Comparison of ENCODE assay signal across 15 mouse cellular contexts in the genomic region with DNA sequence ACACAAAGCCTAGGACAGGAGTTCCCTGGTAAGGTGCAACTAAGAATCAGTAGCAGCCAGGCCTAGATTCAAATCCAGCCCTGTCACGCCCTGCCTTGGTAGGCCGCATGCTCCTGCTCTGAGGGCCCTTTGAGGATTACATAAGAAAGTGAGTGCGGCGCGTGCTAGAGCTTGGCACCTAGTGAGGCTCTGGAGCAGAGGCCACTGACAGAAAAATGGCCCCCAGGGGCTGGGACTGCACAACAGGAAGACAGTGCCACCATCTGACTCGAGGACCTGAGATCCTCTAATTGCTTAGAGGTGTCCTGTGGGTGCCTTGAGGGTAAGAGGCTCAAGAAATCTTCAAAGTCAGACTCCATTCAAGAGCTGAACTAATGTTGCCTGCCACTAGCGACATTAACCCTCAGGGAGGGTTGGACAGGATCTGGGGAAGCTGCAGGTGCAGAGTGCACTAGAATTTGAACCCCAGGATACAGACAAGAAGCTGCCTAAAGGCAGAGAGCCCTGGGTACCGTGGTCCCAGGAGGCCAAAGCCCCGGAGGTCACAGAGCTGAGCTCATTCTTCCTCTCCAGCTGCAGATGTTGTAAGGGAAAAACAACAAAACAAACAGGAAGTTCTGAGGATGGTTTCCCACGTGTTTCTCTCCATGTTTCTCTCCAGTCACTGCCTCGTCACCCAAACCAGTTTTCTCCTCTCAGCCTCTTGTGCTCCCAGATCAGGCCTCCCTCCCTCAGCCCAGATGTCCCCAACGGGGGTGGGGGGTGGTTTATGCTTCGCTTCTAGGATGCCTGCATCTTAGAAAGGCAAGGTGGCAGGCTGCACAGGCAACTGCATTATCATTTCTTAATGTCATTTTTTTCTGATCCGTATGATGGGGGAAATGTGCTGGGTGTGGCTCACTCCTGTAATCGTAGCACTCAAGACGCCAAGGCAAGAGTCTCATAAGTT. TPM values are rescaled to one million over a fixed set of nuclear protein-coding genes. Genes with fewer than 3 reads are reported as not detected.
DNase-seq lines count a peak whose midpoint lies in the region; ATAC-seq and TF ChIP-seq lines count a peak whose summit lies in the region.
"Had no signal": no experiment of that assay in that cellular context is flagged by ENCODE, and none has a peak within 500 bp of the region (broad histone marks: within the 10 kb centered on the region; RNA-seq: fewer than 3 reads in every experiment).

No protein-coding gene starts in this region.

- H3K4me3 ChIP-seq in heart, adult 2 months: no peak overlapping the region
- no peak overlapping the region for H3K4me3 ChIP-seq in liver, embryonic 16.5 days (ENCODE audit: low read depth, low read length)
- H3K4me3 ChIP-seq in liver, embryonic 11.5 days (ENCODE audit: low read depth, low read length): no peak overlapping the region
- H3K4me3 ChIP-seq in brown adipose tissue, adult 24 weeks (ENCODE audit: insufficient read depth, low read depth, low read length): no peak overlapping the region
- no peak overlapping the region for H3K4me3 ChIP-seq in layer of hippocampus, adult 2 months
- H3K4me3 ChIP-seq: embryonic facial prominence, embryonic 10.5 days had no signal

- no peaks in the 10 kb centered on the region for H3K27me3 ChIP-seq in heart, adult 2 months (ENCODE audit: control insufficient read depth, insufficient read depth, low read length)
- H3K27me3 ChIP-seq in liver, embryonic 16.5 days (ENCODE audit: control insufficient read depth, insufficient read depth, low read depth, low read length): no peaks in the 10 kb centered on the region
- peaks cover 4% of the 10 kb centered on the region; the same call in 1 of the 2 replicates for H3K27me3 ChIP-seq in liver, embryonic 11.5 days (replicated peaks; ENCODE audit: control insufficient read depth, insufficient read depth, low read length)

- no peak overlapping the region for H3K9ac ChIP-seq in heart, adult 2 months (ENCODE audit: low read depth, low read length)
- no peak overlapping the region for H3K9ac ChIP-seq in liver, embryonic 16.5 days (ENCODE audit: low read depth, low read length)
- no peak overlapping the region for H3K9ac ChIP-seq in liver, embryonic 11.5 days (ENCODE audit: low read depth, low read length)

- ATAC-seq in liver, embryonic 16.5 days (ENCODE audit: low read depth): no peak
- ATAC-seq in liver, embryonic 11.5 days (replicated peaks; ENCODE audit: low FRiP score): no peak
- ATAC-seq: intestine, postnatal 0 days had no signal

- H3K79me2 ChIP-seq in heart, adult 2 months (replicated peaks; ENCODE audit: control insufficient read depth, insufficient read depth, low read length): no peaks in the 10 kb centered on the region

- peak in 1 of 2 experiments; percentile 63 for DNase-seq in heart, adult 2 months
- no peak for DNase-seq in heart, postnatal 36 days
- DNase-seq in liver, embryonic 11.5 days (ENCODE audit: low spot score): no peak
- DNase-seq in B cell, adult 2 months: peak; percentile 66 to 70
- DNase-seq in layer of hippocampus, adult 2 months (ENCODE audit: low spot score in 2 of 2): no peak
- no peak for DNase-seq in urinary bladder, postnatal 4 days (ENCODE audit: low spot score in 2 of 2)
- DNase-seq: cerebellum, adult 9-11 months; right cerebral cortex, postnatal 4 days had no signal

- 55% methylated on average over 16 of the region's 16 CpGs for WGBS in heart, adult 2 months
- WGBS in liver, embryonic 16.5 days (ENCODE audit: insufficient replicate concordance): 62% methylated on average over 16 of the region's 16 CpGs
- WGBS in liver, embryonic 11.5 days: 73% methylated on average over 16 of the region's 16 CpGs

- intact Hi-C loops in heart, adult 2 months (cut with DNase I): no loop called here
- intact Hi-C loops in heart, postnatal 36 days (cut with DNase I): no loop called here

- no peaks in the 10 kb centered on the region for H3K36me3 ChIP-seq in heart, adult 2 months (ENCODE audit: control insufficient read depth, insufficient read depth, low read length)
- no peaks in the 10 kb centered on the region for H3K36me3 ChIP-seq in liver, embryonic 16.5 days (ENCODE audit: control insufficient read depth, insufficient read depth)
- H3K36me3 ChIP-seq in liver, embryonic 11.5 days (ENCODE audit: control insufficient read depth, insufficient read depth, low read length): no peaks in the 10 kb centered on the region

- peaks cover 7% of the 10 kb centered on the region for H3K4me1 ChIP-seq in heart, adult 2 months (ENCODE audit: control insufficient read depth, insufficient read depth, low read length)
- peaks cover 21% of the 10 kb centered on the region for H3K4me1 ChIP-seq in liver, embryonic 16.5 days (ENCODE audit: control insufficient read depth, low read depth, low read length)
- peaks cover 19% of the 10 kb centered on the region for H3K4me1 ChIP-seq in liver, embryonic 11.5 days (replicated peaks; ENCODE audit: control insufficient read depth, insufficient read depth, low read length)
- peaks cover 51% of the 10 kb centered on the region for H3K4me1 ChIP-seq in brown adipose tissue, adult 24 weeks (ENCODE audit: control insufficient read depth, insufficient read depth, insufficient read length, low read length)

- no peak overlapping the region for H3K4me2 ChIP-seq in liver, embryonic 16.5 days (ENCODE audit: low read depth, low read length)
- no peak overlapping the region for H3K4me2 ChIP-seq in liver, embryonic 11.5 days

- H3K27ac ChIP-seq in heart, adult 2 months: peak overlapping the region; percentile 68
- peak overlapping the region; percentile 43 for H3K27ac ChIP-seq in liver, embryonic 16.5 days (ENCODE audit: low read length)
- H3K27ac ChIP-seq in liver, embryonic 11.5 days (ENCODE audit: low read depth, low read length): no peak overlapping the region
- H3K27ac ChIP-seq in brown adipose tissue, adult 24 weeks (replicated peaks; ENCODE audit: low read depth, low read length): peak overlapping the region; percentile 69
- H3K27ac ChIP-seq in layer of hippocampus, adult 2 months: no peak overlapping the region
- H3K27ac ChIP-seq: embryonic facial prominence, embryonic 10.5 days; macrophage had no signal

- no peak for TF ChIP-seq EP300 in heart, adult 2 months (IDR thresholded peaks at IDR 0.05; ENCODE audit: insufficient read depth, low read depth, low read length)

- no peak for TF ChIP-seq CTCF in heart, adult 2 months (IDR thresholded peaks at IDR 0.05)
- no peak for TF ChIP-seq CTCF in layer of hippocampus, adult 2 months (conservative IDR thresholded peaks at IDR 0.05)

- no peaks in the 10 kb centered on the region; the same call in 1 of the 2 replicates for H3K9me3 ChIP-seq in liver, embryonic 16.5 days (replicated peaks; ENCODE audit: control insufficient read depth, low read length)
- no peaks in the 10 kb centered on the region for H3K9me3 ChIP-seq in liver, embryonic 11.5 days (ENCODE audit: control insufficient read depth, low read length)

- no peak for TF ChIP-seq POLR2A in heart, adult 2 months (IDR thresholded peaks at IDR 0.05; ENCODE audit: insufficient read depth, low read depth, low read length)

RNA-seq across cellular contexts. Expression of gene Cabp4, which starts 1.0 kb away (rescaled TPM):
- not detected for total RNA-seq in heart, adult 2 months (2021)
- polyA plus RNA-seq in heart, adult 2 months (2012; rRNA removed): 0.21 TPM in 1 of 2 replicates, not detected in the other
- under 1 TPM in 1 of 2 experiments, not detected in 1; 0.19 TPM for total RNA-seq in heart, postnatal 36 days (2021)
- 0.18 and 0.20 TPM in 2 replicates for polyA plus RNA-seq in liver, embryonic 16.5 days (2015; fragmentation: Nextera tagmentation; extraction: Ambion mirVana)
- 0.21 TPM in 1 of 2 replicates, not detected in the other for polyA plus RNA-seq in liver, embryonic 11.5 days (2014; fragmentation: Nextera tagmentation; extraction: Ambion mirVana)
- polyA plus RNA-seq in brown adipose tissue, adult 24 weeks (2012; ENCODE audit: insufficient read depth, insufficient read length, missing spikeins): not detected in 2 replicates
- under 1 TPM in 1 of 2 experiments, not detected in 1; 0.17 TPM for total RNA-seq in layer of hippocampus, adult 2 months (2021)
- total RNA-seq: gastrocnemius, adult 8-10 months; hematopoietic stem cell, adult 5-6 weeks had no signal
- polyA plus RNA-seq: macrophage had no signal

RNA-seq across cellular contexts. Expression of gene Coro1b, which starts 3.6 kb away (rescaled TPM):
- 10 to 100 TPM; 43.9 to 45.1 TPM for total RNA-seq in heart, adult 2 months (2021)
- 83.3 and 95.0 TPM in 2 replicates for polyA plus RNA-seq in heart, adult 2 months (2012; rRNA removed)
- 10 to 100 TPM; 52.4 to 55.6 TPM for total RNA-seq in heart, postnatal 36 days (2021)
- 72.4 and 74.8 TPM in 2 replicates for polyA plus RNA-seq in liver, embryonic 16.5 days (2015; fragmentation: Nextera tagmentation; extraction: Ambion mirVana)
- polyA plus RNA-seq in liver, embryonic 11.5 days (2014; fragmentation: Nextera tagmentation; extraction: Ambion mirVana): 126 and 132 TPM in 2 replicates
- 103 and 112 TPM in 2 replicates for polyA plus RNA-seq in brown adipose tissue, adult 24 weeks (2012; ENCODE audit: insufficient read depth, insufficient read length, missing spikeins)
- total RNA-seq in layer of hippocampus, adult 2 months (2021): 10 to 100 TPM; 84.8 to 92.9 TPM

RNA-seq across cellular contexts. Expression of gene Gpr152, which starts 5.2 kb away (rescaled TPM):
- under 1 TPM in 1 of 2 experiments, not detected in 1; 0.05 TPM for total RNA-seq in heart, adult 2 months (2021)
- polyA plus RNA-seq in heart, adult 2 months (2012; rRNA removed): 0.12 TPM in 2 replicates
- not detected for total RNA-seq in heart, postnatal 36 days (2021)
- 0.02 TPM in 1 of 2 replicates, not detected in the other for polyA plus RNA-seq in liver, embryonic 16.5 days (2015; fragmentation: Nextera tagmentation; extraction: Ambion mirVana)
- not detected in 2 replicates for polyA plus RNA-seq in liver, embryonic 11.5 days (2014; fragmentation: Nextera tagmentation; extraction: Ambion mirVana)
- not detected in 2 replicates for polyA plus RNA-seq in brown adipose tissue, adult 24 weeks (2012; ENCODE audit: insufficient read depth, insufficient read length, missing spikeins)
- under 1 TPM; 0.07 to 0.08 TPM for total RNA-seq in layer of hippocampus, adult 2 months (2021)
- total RNA-seq: gastrocnemius, adult 8-10 months; hematopoietic stem cell, adult 5-6 weeks had no signal
- polyA plus RNA-seq: embryonic facial prominence, embryonic 10.5 days; intestine, postnatal 0 days; macrophage had no signal

RNA-seq across cellular contexts. Expression of gene Ptprcap, which starts 8.6 kb away (rescaled TPM):
- 1 to 10 TPM; 1.1 to 1.7 TPM for total RNA-seq in heart, adult 2 months (2021)
- 2.2 and 6.4 TPM in 2 replicates for polyA plus RNA-seq in heart, adult 2 months (2012; rRNA removed)
- 1 to 10 TPM; 1.1 to 1.3 TPM for total RNA-seq in heart, postnatal 36 days (2021)
- 17.6 and 17.9 TPM in 2 replicates for polyA plus RNA-seq in liver, embryonic 16.5 days (2015; fragmentation: Nextera tagmentation; extraction: Ambion mirVana)
- 38.7 and 41.1 TPM in 2 replicates for polyA plus RNA-seq in liver, embryonic 11.5 days (2014; fragmentation: Nextera tagmentation; extraction: Ambion mirVana)
- 1.3 and 3.3 TPM in 2 replicates for polyA plus RNA-seq in brown adipose tissue, adult 24 weeks (2012; ENCODE audit: insufficient read depth, insufficient read length, missing spikeins)
- 1 to 10 TPM; 1.0 to 2.5 TPM for total RNA-seq in layer of hippocampus, adult 2 months (2021)
- polyA plus RNA-seq: embryonic facial prominence, embryonic 10.5 days had no signal

RNA-seq across cellular contexts. Expression of gene Rps6kb2, which starts 18.3 kb away (rescaled TPM):
- total RNA-seq in heart, adult 2 months (2021): 10 to 100 TPM; 14.7 to 18.2 TPM
- polyA plus RNA-seq in heart, adult 2 months (2012; rRNA removed): 29.5 and 32.9 TPM in 2 replicates
- 10 to 100 TPM; 16.4 to 18.8 TPM for total RNA-seq in heart, postnatal 36 days (2021)
- polyA plus RNA-seq in liver, embryonic 16.5 days (2015; fragmentation: Nextera tagmentation; extraction: Ambion mirVana): 29.4 and 31.9 TPM in 2 replicates
- polyA plus RNA-seq in liver, embryonic 11.5 days (2014; fragmentation: Nextera tagmentation; extraction: Ambion mirVana): 41.0 and 53.5 TPM in 2 replicates
- 17.2 and 17.7 TPM in 2 replicates for polyA plus RNA-seq in brown adipose tissue, adult 24 weeks (2012; ENCODE audit: insufficient read depth, insufficient read length, missing spikeins)
- total RNA-seq in layer of hippocampus, adult 2 months (2021): 10 to 100 TPM; 42.5 to 47.9 TPM

Comparison
In these comparisons a context has a peak if more than half of its experiments do, and no peak if none do; other contexts are left out.
1. H3K27ac ChIP-seq: peak in heart, adult 2 months (single experiment), liver, embryonic 16.5 days (single experiment) and brown adipose tissue, adult 24 weeks (single experiment); none in liver, embryonic 11.5 days (single experiment) and layer of hippocampus, adult 2 months (single experiment).
2. DNase-seq: peak in B cell, adult 2 months (2 of 2); none in heart, postnatal 36 days (0 of 2), liver, embryonic 11.5 days (single experiment), layer of hippocampus, adult 2 months (0 of 2) and urinary bladder, postnatal 4 days (0 of 2).